Mouse (Mus musculus) cortical plate, adult 2 months (tissue): ENCODE data around the gene 6430548M08Rik.

Experiments
- CTCF ChIP-seq: fragments of 200-500 bp; IDR thresholded peaks from 2 replicates; pipeline ENCODE4 v1.5.1; 2011; ENCODE audit warnings: mild to moderate bottlenecking, control low read depth, low read length; ENCODE audit not compliant: insufficient read depth; ENCODE audit errors: extremely low read depth
- POLR2A ChIP-seq: fragments of 200-500 bp; IDR thresholded peaks from 2 replicates; pipeline ENCODE4 v1.6.1; 2011; ENCODE audit warnings: mild to moderate bottlenecking, low read length, control low read depth; ENCODE audit not compliant: insufficient read depth; ENCODE audit errors: extremely low read depth

- TF ChIP-seq POLR2A: no peak
- TF ChIP-seq CTCF: no peak
Measured at GRCm38 (mm10) chr8:120103916-120104315, 10.0 kb upstream of the 6430548M08Rik start.
